ENCODE assay signal across 7 mouse cellular contexts in the genomic region with DNA sequence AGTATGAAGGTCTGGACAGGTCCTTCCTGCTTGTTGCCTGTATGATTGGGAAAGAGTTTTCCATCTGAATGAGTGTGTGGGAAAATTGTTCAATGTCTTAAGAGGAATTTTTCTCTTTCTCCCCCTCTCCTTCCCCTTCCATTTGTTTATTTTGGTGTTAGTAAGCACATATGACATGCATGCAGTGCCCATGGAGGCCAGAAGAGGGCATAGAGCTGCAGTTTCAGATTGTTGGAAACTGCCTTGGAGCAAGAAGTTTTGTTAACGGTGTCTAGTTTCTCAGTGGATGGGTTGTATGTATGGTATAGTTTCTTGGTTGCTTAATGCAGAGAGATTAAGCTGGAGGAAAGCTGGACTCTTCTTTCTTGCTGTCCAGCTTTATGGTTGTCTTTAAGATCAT.
A peak's percentile ranks its signal among the peaks of the same experiment; 100 is the strongest.
DNase-seq lines count a peak whose midpoint lies in the region; ATAC-seq and TF ChIP-seq lines count a peak whose summit lies in the region.

No protein-coding gene starts in this region.

- 39% methylated on average over 1 of the region's 1 CpGs for WGBS in liver, embryonic 14.5 days (ENCODE audit: insufficient replicate concordance)

- no peak overlapping the region for H3K27ac ChIP-seq in MEL (ENCODE audit: control insufficient read depth, low read depth, low read length)
- no peak overlapping the region for H3K27ac ChIP-seq in liver, embryonic 14.5 days

- H3K4me2 ChIP-seq in liver, embryonic 14.5 days (ENCODE audit: low read depth) = no peak overlapping the region

- TF ChIP-seq POLR2A in MEL (IDR thresholded peaks at IDR 0.05; ENCODE audit: control insufficient read depth in 1 of 2, insufficient read depth in 1 of 2, low read depth in 1 of 2, low read length in 2 of 2, poor library complexity in 1 of 2) = no peak

- TF ChIP-seq EP300 in MEL (IDR thresholded peaks at IDR 0.05; ENCODE audit: low read depth in 1 of 2, low read length in 2 of 2) = no peak
- TF ChIP-seq EP300 in liver, embryonic 14.5 days (IDR thresholded peaks at IDR 0.05; ENCODE audit: low read depth) = no peak

- no peak overlapping the region for H3K9ac ChIP-seq in MEL (ENCODE audit: control insufficient read depth, low read depth, low read length, poor library complexity, severe bottlenecking)
- no peak overlapping the region for H3K9ac ChIP-seq in liver, embryonic 14.5 days (replicated peaks)

- no peaks in the 10 kb centered on the region for H3K27me3 ChIP-seq in MEL (ENCODE audit: control insufficient read depth in 1 of 2, insufficient read depth in 2 of 2, low read length in 2 of 2)
- H3K27me3 ChIP-seq in liver, embryonic 14.5 days (ENCODE audit: control insufficient read depth, insufficient read depth, low read length) = no peaks in the 10 kb centered on the region

- H3K79me2 ChIP-seq in MEL (ENCODE audit: control insufficient read depth, insufficient read depth, low read length, poor library complexity) = no peaks in the 10 kb centered on the region

- peaks cover 0 to 7% of the 10 kb centered on the region in 2 experiments; a peak in 2 of 4 replicates for H3K36me3 ChIP-seq in MEL (ENCODE audit: control insufficient read depth in 1 of 2, insufficient read depth in 2 of 2, low read length in 2 of 2)
- no peaks in the 10 kb centered on the region for H3K36me3 ChIP-seq in liver, embryonic 14.5 days (replicated peaks; ENCODE audit: control insufficient read depth, insufficient read depth, low read depth)

- DNase-seq in layer of hippocampus, adult 11-12 months (ENCODE audit: low spot score) = peak; percentile 35
- no peak for DNase-seq in layer of hippocampus, adult 9-10 months (ENCODE audit: low spot score)
- DNase-seq in MEL (ENCODE audit: low read depth, low spot score) = peak; percentile 73
- peak; percentile 50 to 64 for DNase-seq in adrenal gland, postnatal 36 days
- peak; percentile 26 to 35 for DNase-seq in gastrocnemius, postnatal 4 days (ENCODE audit: low spot score in 2 of 2)
- no peak for DNase-seq in liver, embryonic 14.5 days (ENCODE audit: low read depth in 3 of 3, low spot score in 3 of 3)
- DNase-seq in spleen, postnatal 36 days (ENCODE audit: low spot score in 2 of 2) = peak; percentile 14 to 33

- no peak for ATAC-seq in liver, embryonic 14.5 days (ENCODE audit: insufficient read depth)

- peak; percentile 17 for TF ChIP-seq RAD21 in MEL (IDR thresholded peaks at IDR 0.05; ENCODE audit: low read depth, low read length)

- TF ChIP-seq CTCF in MEL (IDR thresholded peaks at IDR 0.05 in 2 of 3, conservative IDR thresholded peaks at IDR 0.05 in 1 of 3; ENCODE audit: control insufficient read depth in 1 of 3, insufficient read depth in 1 of 3, low read depth in 2 of 3, low read length in 3 of 3, poor library complexity in 1 of 3, severe bottlenecking in 1 of 3) = peak; percentile 51 to 70 (median 59)
- TF ChIP-seq CTCF in liver, embryonic 14.5 days (IDR thresholded peaks at IDR 0.05; ENCODE audit: low read depth) = peak; percentile 65

- no peaks in the 10 kb centered on the region for H3K9me3 ChIP-seq in MEL (replicated peaks; ENCODE audit: insufficient read depth, low read length)
- H3K9me3 ChIP-seq in liver, embryonic 14.5 days (ENCODE audit: control insufficient read depth, low read length) = no peaks in the 10 kb centered on the region

- no peak overlapping the region for H3K4me3 ChIP-seq in MEL (ENCODE audit: control insufficient read depth in 1 of 2, insufficient read depth in 1 of 2, low read depth in 2 of 2, low read length in 2 of 2)
- no peak overlapping the region for H3K4me3 ChIP-seq in liver, embryonic 14.5 days (ENCODE audit: insufficient read depth in 1 of 2, low read depth in 2 of 2, low read length in 2 of 2)

- H3K4me1 ChIP-seq in MEL (ENCODE audit: control insufficient read depth in 1 of 2, insufficient read depth in 2 of 2, low read length in 2 of 2) = peaks cover 0 to 5% of the 10 kb centered on the region in 2 experiments; a peak in 2 of 4 replicates
- peaks cover 0 to 2% of the 10 kb centered on the region in 2 experiments; a peak in 1 of 4 replicates for H3K4me1 ChIP-seq in liver, embryonic 14.5 days (replicated peaks; ENCODE audit: control insufficient read depth in 2 of 2, insufficient read depth in 2 of 2, low read length in 1 of 2)

TF ChIP-seq in MEL, 35 proteins besides CTCF, POLR2A, EP300 and RAD21:
- TF ChIP-seq TAL1 (IDR thresholded peaks at IDR 0.05; ENCODE audit: low read length) (no peak), SMC3 (IDR thresholded peaks at IDR 0.05; ENCODE audit: low read depth, low read length) (peak; percentile 60)

Comparison
In these comparisons a context has a peak if more than half of its experiments do, and no peak if none do; other contexts are left out.
1. DNase-seq: peak in layer of hippocampus, adult 11-12 months (single experiment), MEL (single experiment), adrenal gland, postnatal 36 days (2 of 2), gastrocnemius, postnatal 4 days (2 of 2) and spleen, postnatal 36 days (2 of 2); none in layer of hippocampus, adult 9-10 months (single experiment) and liver, embryonic 14.5 days (0 of 3).